Mouse (Mus musculus) CH12.LX (cell line): ENCODE results near the gene Hand2. TPM values are rescaled to one million over a fixed set of nuclear protein-coding genes. Genes with fewer than 3 reads are reported as not detected.

Experiments
- DNase-seq: peaks from one replicate; pipeline ENCODE4 v3.0.0-alpha.2; 2013; ENCODE audit errors: extremely low read depth
- H3K27ac ChIP-seq: 2 replicates; pipeline ENCODE4 v1.5.1; 2012; ENCODE audit warnings: low read depth, mild to moderate bottlenecking, control low read depth, moderate library complexity; ENCODE audit not compliant: insufficient read depth
- H3K27me3 ChIP-seq: replicated peaks from 2 replicates; pipeline ENCODE3; 2012; ENCODE audit warnings: inconsistent platforms
- H3K36me3 ChIP-seq, 2 experiments: replicated peaks in 1 of 2; 2 replicates each; pipeline versions ENCODE3 to v1.6.1; 2012; ENCODE audit warnings: inconsistent platforms in 1 of 2, low read length in 1 of 2, mild to moderate bottlenecking in 1 of 2, mixed read lengths in 1 of 2, moderate library complexity in 1 of 2; ENCODE audit not compliant: control insufficient read depth in 1 of 2, insufficient read depth in 1 of 2
- H3K4me1 ChIP-seq, 2 experiments: 2 replicates each; pipeline ENCODE4 v1.6.1; 2012; ENCODE audit warnings: inconsistent platforms in 1 of 2, moderate library complexity in 1 of 2; ENCODE audit not compliant: insufficient read depth in 2 of 2, control insufficient read depth in 1 of 2
- H3K4me2 ChIP-seq: 2 replicates; pipeline ENCODE4 v1.6.1; 2012; ENCODE audit warnings: low read depth, mild to moderate bottlenecking, control low read depth; ENCODE audit not compliant: poor library complexity, insufficient read depth, severe bottlenecking
- H3K4me3 ChIP-seq, 3 experiments: fragments of 150-350 bp in 1 of 3; sonication (generic) in 1 of 3; replicated peaks in 1 of 3; 2 replicates each; pipeline versions ENCODE3 to v1.5.1; 2011 to 2012; ENCODE audit warnings: low read depth in 2 of 3, low read length in 2 of 3, mild to moderate bottlenecking in 2 of 3, moderate library complexity in 2 of 3, control low read depth in 1 of 3, improper control_type of control experiment in 1 of 3, inconsistent platforms in 1 of 3, mixed read lengths in 1 of 3; ENCODE audit not compliant: poor library complexity in 1 of 3
- H3K79me2 ChIP-seq: replicated peaks from 2 replicates; pipeline ENCODE4 v1.6.1; 2012; ENCODE audit warnings: mild to moderate bottlenecking, moderate library complexity; ENCODE audit not compliant: control insufficient read depth, poor library complexity, insufficient read depth, severe bottlenecking; ENCODE audit errors: extremely low read depth
- H3K9ac ChIP-seq: 2 replicates; pipeline ENCODE4 v1.6.1; 2012; ENCODE audit warnings: low read depth, mild to moderate bottlenecking, control low read depth, moderate library complexity; ENCODE audit not compliant: insufficient read depth
- H3K9me3 ChIP-seq: replicated peaks from 2 replicates; pipeline ENCODE3; 2012; ENCODE audit warnings: low read length, inconsistent platforms, mixed read lengths
- BHLHE40 ChIP-seq: IDR thresholded peaks from 2 replicates; pipeline ENCODE4 v1.6.1; 2011; ENCODE audit warnings: mild to moderate bottlenecking, low read depth, low read length, improper control_type of control experiment
- CHD2 ChIP-seq: IDR thresholded peaks from 2 replicates; pipeline ENCODE4 v1.6.1; 2011; ENCODE audit warnings: low read length, improper control_type of control experiment
- CTCF ChIP-seq, 2 experiments: IDR thresholded peaks in 1 of 2; conservative IDR thresholded peaks in 1 of 2; 2 replicates each; pipeline ENCODE4 v1.5.1; 2011 to 2012; ENCODE audit warnings: low read depth in 2 of 2, low read length in 2 of 2, improper control_type of control experiment in 1 of 2, inconsistent platforms in 1 of 2, mild to moderate bottlenecking in 1 of 2, moderate library complexity in 1 of 2
- EP300 ChIP-seq: IDR thresholded peaks from 2 replicates; pipeline ENCODE4 v1.6.1; 2011; ENCODE audit warnings: low read length, improper control_type of control experiment
- ETS1 ChIP-seq: conservative IDR thresholded peaks from 2 replicates; pipeline ENCODE4 v1.6.1; 2012; ENCODE audit warnings: low read depth, mild to moderate bottlenecking, inconsistent platforms, low read length, improper control_type of control experiment, moderate library complexity
- HCFC1 ChIP-seq: IDR thresholded peaks from 2 replicates; pipeline ENCODE4 v1.6.1; 2012; ENCODE audit warnings: low read depth, mild to moderate bottlenecking, inconsistent platforms, low read length, improper control_type of control experiment
- IRF4 ChIP-seq: IDR thresholded peaks from 2 replicates; pipeline ENCODE4 v1.6.1; 2014; ENCODE audit warnings: low read depth, mild to moderate bottlenecking, inconsistent platforms, low read length, improper control_type of control experiment
- MAFK ChIP-seq: IDR thresholded peaks from 2 replicates; pipeline ENCODE4 v1.6.1; 2011; ENCODE audit warnings: low read length, improper control_type of control experiment; ENCODE audit not compliant: insufficient replicate concordance
- MYC ChIP-seq: IDR thresholded peaks from 2 replicates; pipeline ENCODE4 v1.6.1; 2011; ENCODE audit warnings: low read depth, mild to moderate bottlenecking, improper control_type of control experiment, low read length
- PAX5 ChIP-seq: IDR thresholded peaks from 2 replicates; pipeline ENCODE4 v1.6.1; 2012; ENCODE audit warnings: low read length, inconsistent platforms, mixed read lengths
- POLR2A ChIP-seq: IDR thresholded peaks from 2 replicates; pipeline ENCODE4 v1.6.1; 2011; ENCODE audit warnings: low read depth, mild to moderate bottlenecking, improper control_type of control experiment, low read length
- RAD21 ChIP-seq: IDR thresholded peaks from 2 replicates; pipeline ENCODE4 v1.6.1; 2011; ENCODE audit warnings: low read depth, mild to moderate bottlenecking, low read length, improper control_type of control experiment, moderate library complexity
- SIN3A ChIP-seq: IDR thresholded peaks from 2 replicates; pipeline ENCODE4 v1.6.1; 2012; ENCODE audit warnings: low read length, improper control_type of control experiment, inconsistent platforms
- SMC3 ChIP-seq: IDR thresholded peaks from 2 replicates; pipeline ENCODE4 v1.6.1; 2011; ENCODE audit warnings: low read depth, low read length, improper control_type of control experiment
- UBTF ChIP-seq: IDR thresholded peaks from 2 replicates; pipeline ENCODE4 v1.6.1; 2012; ENCODE audit warnings: low read depth, mild to moderate bottlenecking, inconsistent platforms, low read length, improper control_type of control experiment, moderate library complexity
- USF2 ChIP-seq: conservative IDR thresholded peaks from 2 replicates; pipeline ENCODE4 v1.6.1; 2011; ENCODE audit warnings: low read depth, low read length, improper control_type of control experiment
- dilution Hi-C: fragments of 300-500 bp; cut with MboI; formaldehyde crosslinking; loops from 2 replicates; pipeline ENCODE4 v1.14.3; 2020; ENCODE audit warnings: low sequenced_read_pairs; ENCODE audit not compliant: extremely low pct_unique_long_range_greater_than_20kb, extremely low pct_ligation_motif_present
- in situ Hi-C: fragments of 300-500 bp; cut with MboI; formaldehyde crosslinking; loops from 3 replicates; pipeline ENCODE4 v1.14.3; 2019; ENCODE audit warnings: low sequenced_read_pairs, low pct_ligation_motif_present, low pct_unique_long_range_greater_than_20kb, mixed read lengths
- polyA plus RNA-seq: library from polyadenylated mRNA; unstranded; fragments of >175 nt; gene quantifications from 2 replicates; pipeline ENCODE4 v1.2.1, GENCODE M21; 2012; ENCODE audit warnings: low read depth; ENCODE audit not compliant: insufficient read length
- total RNA-seq, 2 experiments: library from RNA; depleted of rRNA; stranded (reverse); fragments of 300-350 nt in 1 of 2; fragments of >200 nt in 1 of 2; gene quantifications; 2 replicates each; pipeline ENCODE4 v1.2.3; 2012 to 2014

The Hand2 gene
- total and polyA plus RNA-seq, 3 experiments = not detected

- Histone ChIP-seq H3K36me3 (no peaks in the 10 kb centered on the region), H3K9me3 (no peaks in the 10 kb centered on the region), H3K79me2 (no peaks in the 10 kb centered on the region), H3K9ac (no peak overlapping the region), H3K27ac (no peak overlapping the region), H3K4me2 (no peak overlapping the region), H3K27me3 (no peaks in the 10 kb centered on the region), H3K4me3 (no peak overlapping the region), H3K4me1 (peaks cover 0 to 24% of the 10 kb centered on the region in 2 experiments; a peak in 2 of 4 replicates)
- DNase-seq = no peak
- TF ChIP-seq PAX5 (no peak), CHD2 (no peak)
- in situ Hi-C loops = no loop called here
- dilution Hi-C loops = no loop called here
Observed at GRCm38 (mm10) chr8:57341541-57341840, 20.7 kb downstream of the Hand2 start.

DNA sequence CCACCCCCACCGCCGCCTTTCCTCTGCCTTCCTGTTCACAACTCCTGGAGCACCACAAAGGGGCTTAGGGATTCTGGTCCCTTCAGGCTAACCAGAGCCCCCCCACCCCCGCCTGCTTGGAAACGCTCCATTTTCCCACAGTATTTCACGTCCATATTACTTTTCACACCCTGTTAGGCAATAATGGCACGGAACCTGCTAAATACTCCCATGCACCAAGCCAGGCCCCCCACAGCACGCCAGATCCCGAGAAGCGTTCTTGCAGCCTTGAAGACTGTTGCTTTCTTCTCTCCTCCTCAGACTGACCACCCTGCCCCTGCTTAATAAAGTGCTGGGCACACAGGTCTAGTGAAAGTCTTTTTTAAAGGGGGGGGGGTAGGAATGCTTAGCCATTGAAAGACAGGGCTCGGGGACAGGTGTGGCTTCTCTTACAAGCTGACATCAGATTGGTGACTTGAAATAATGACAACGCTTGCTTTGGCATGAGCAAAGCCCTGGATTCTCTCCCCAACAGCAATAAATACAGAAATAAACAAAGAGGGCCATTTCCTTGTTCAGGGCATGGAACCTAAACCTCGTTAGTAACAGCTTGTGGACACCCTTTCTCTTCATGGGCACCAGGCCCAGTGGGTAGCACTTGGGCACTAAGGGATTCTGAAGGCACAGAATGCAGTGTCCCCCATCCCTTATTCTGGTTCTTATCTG, 21.8 kb downstream of the Hand2 start:
- H3K9ac ChIP-seq = no peak overlapping the region
- in situ Hi-C loops = no loop called here
- dilution Hi-C loops = no loop called here
- no peak overlapping the region for H3K4me3 ChIP-seq
- DNase-seq = no peak
- TF ChIP-seq UBTF (no peak), MAFK (no peak), SMC3 (no peak), HCFC1 (no peak), USF2 (no peak), SIN3A (no peak), IRF4 (no peak), PAX5 (no peak), EP300 (no peak), POLR2A (no peak), BHLHE40 (no peak), ETS1 (no peak), MYC (no peak), CTCF (conservative IDR thresholded peaks at IDR 0.05 in 1 of 2, IDR thresholded peaks at IDR 0.05 in 1 of 2; ENCODE audit: low read depth in 2 of 2, low read length in 2 of 2) (no peak), RAD21 (no peak), CHD2 (no peak)
- TF ChIP-seq, all 38 proteins: peak for 0
- H3K4me1 ChIP-seq = peaks cover 0 to 24% of the 10 kb centered on the region in 2 experiments; a peak in 2 of 4 replicates
- H3K27ac ChIP-seq = no peak overlapping the region
- H3K36me3 ChIP-seq = no peaks in the 10 kb centered on the region
- H3K27me3 ChIP-seq = no peaks in the 10 kb centered on the region
- no peaks in the 10 kb centered on the region for H3K9me3 ChIP-seq
- H3K79me2 ChIP-seq = no peaks in the 10 kb centered on the region
- H3K4me2 ChIP-seq = no peak overlapping the region
